ENCODE assay signal across 10 mouse cellular contexts in genomic region chr13:113864278-113864677, GRCm38 (mm10).
DNase-seq lines count a peak whose midpoint lies in the region; ATAC-seq lines count a peak whose summit lies in the region.
"Had no signal": no experiment of that assay in that cellular context is flagged by ENCODE, and none has a peak within 500 bp of the region (broad histone marks: within the 10 kb centered on the region; RNA-seq: fewer than 3 reads in every experiment).

No protein-coding gene starts in this region.

- 74% methylated on average over 7 of the region's 7 CpGs for WGBS in neural tube, embryonic 12.5 days

- H3K27me3 ChIP-seq in neural tube, embryonic 12.5 days (replicated peaks) = no peaks in the 10 kb centered on the region
- H3K27me3 ChIP-seq: heart, embryonic 13.5 days had no signal

- no peaks in the 10 kb centered on the region for H3K9me3 ChIP-seq in neural tube, embryonic 12.5 days
- H3K9me3 ChIP-seq: heart, embryonic 13.5 days had no signal

- ATAC-seq in neural tube, embryonic 12.5 days (ENCODE audit: low FRiP score, low read depth) = 0 out of 2 replicates have a peak, but pooled peaks have one; percentile 9
- ATAC-seq: CD4-positive, CD25-positive, alpha-beta regulatory T cell, adult 4 months had no signal

- intact Hi-C loops in heart, postnatal 10 days (cut with DNase I) = loop anchor here (2.0 kb wide), 1 partner anchor 225 kb away; no protein-coding TSS in a partner anchor

- DNase-seq in heart, postnatal 10 days = peak; percentile 30
- no peak for DNase-seq in heart, adult 8-10 months (ENCODE audit: low spot score)
- DNase-seq in neural tube, embryonic 10.5 days (ENCODE audit: extremely low spot score, low spot score) = no peak
- DNase-seq in lung, adult 18-20 months = peak; percentile 53 to 72
- no peak for DNase-seq in ovary, postnatal 10 days (ENCODE audit: low spot score)
- no peak for DNase-seq in layer of hippocampus, postnatal 25 days (ENCODE audit: extremely low spot score in 1 of 2, low spot score in 1 of 2)
- no peak for DNase-seq in MN1 (ENCODE audit: low spot score)

- H3K36me3 ChIP-seq in neural tube, embryonic 12.5 days = no peaks in the 10 kb centered on the region
- H3K36me3 ChIP-seq: heart, embryonic 13.5 days had no signal

- no peak overlapping the region for H3K9ac ChIP-seq in neural tube, embryonic 12.5 days
- H3K9ac ChIP-seq: heart, embryonic 13.5 days had no signal

- no peak overlapping the region for H3K4me2 ChIP-seq in neural tube, embryonic 12.5 days (replicated peaks)
- H3K4me2 ChIP-seq: heart, embryonic 13.5 days had no signal

- no peak overlapping the region for H3K27ac ChIP-seq in neural tube, embryonic 12.5 days
- H3K27ac ChIP-seq: heart, embryonic 13.5 days had no signal

- no peaks in the 10 kb centered on the region for H3K4me1 ChIP-seq in neural tube, embryonic 12.5 days

- no peak overlapping the region for H3K4me3 ChIP-seq in neural tube, embryonic 12.5 days
- H3K4me3 ChIP-seq: heart, embryonic 13.5 days had no signal

Comparison
In these comparisons a context has a peak if more than half of its experiments do, and no peak if none do; other contexts are left out.
1. DNase-seq: peak in heart, postnatal 10 days (2 of 2) and lung, adult 18-20 months (2 of 2); none in heart, adult 8-10 months (single experiment), neural tube, embryonic 10.5 days (single experiment), ovary, postnatal 10 days (single experiment), layer of hippocampus, postnatal 25 days (0 of 2) and MN1 (single experiment).